Mouse (Mus musculus): ENCODE data around the gene Slc11a1.

The Slc11a1 gene

GRCm38 (mm10) chr1:74412711-74413110 is 37.7 kb downstream of the Slc11a1 start:
- DNase-seq: no peak

DNA sequence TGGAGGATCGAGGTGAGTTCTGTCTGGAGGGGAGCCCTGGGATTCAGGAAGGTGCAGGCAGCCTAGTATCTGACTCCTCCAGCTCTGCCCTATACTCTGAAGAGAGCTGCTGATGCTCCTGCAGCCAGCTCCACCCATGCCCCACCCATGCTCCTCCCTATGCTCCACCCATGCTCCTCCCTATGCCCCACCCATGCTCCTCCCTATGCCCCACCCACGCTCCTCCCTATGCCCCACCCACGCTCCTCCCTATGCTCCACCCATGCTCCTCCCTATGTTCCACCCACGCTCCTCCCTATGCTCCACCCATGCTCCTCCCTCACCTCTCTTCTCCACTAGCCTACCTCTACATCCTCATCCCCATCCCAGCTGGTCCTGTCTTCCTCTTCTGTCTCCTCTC is 40.1 kb downstream of the Slc11a1 start:
- DNase-seq: peak in 1 of 2 experiments; percentile 17

GRCm38 (mm10) chr1:74418747-74419439 is 43.9 kb downstream of the Slc11a1 start:
- peak in 1 of 2 experiments; percentile 46 for DNase-seq

DNA sequence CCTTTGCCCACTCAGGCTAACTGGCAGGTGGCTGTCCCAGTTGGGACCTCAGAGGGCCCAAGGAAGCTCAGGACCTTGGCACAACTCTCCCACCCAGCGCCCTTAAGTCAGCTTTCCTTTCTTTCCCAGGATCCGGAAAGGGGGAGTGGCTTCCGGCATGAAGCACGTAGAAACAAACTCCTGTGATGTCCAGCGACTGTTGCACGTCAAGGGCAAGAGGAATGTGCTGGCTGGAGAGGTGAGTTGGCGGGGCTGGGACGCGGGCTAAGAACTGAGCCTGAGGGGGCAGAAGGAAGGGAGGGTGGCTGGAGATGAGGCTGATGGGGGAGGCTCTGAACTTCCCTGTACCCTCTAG is 44.4 kb downstream of the Slc11a1 start:
- DNase-seq: peak; percentile 36 to 50

DNA sequence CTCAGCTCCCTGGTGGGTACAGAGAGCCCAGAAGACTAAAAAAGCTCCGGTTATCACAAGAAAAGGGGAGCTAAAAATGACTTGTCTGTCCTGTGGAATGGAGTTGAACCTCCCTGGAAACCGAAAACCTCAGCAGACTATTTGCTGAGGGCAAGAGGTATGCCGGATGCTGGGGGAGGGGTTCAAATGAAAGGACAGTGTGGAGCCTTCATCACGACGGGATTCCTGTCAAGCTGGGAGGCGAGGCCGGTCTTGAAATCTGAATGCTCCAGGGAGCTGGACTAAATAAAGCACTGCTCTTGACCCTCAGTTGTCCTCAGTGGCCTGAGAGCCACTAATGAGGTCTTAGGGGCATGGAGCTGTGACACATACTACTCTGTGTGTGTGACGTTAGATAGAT is 48.2 kb downstream of the Slc11a1 start:
- DNase-seq: no peak

- no peak for DNase-seq
Observed at GRCm38 (mm10) chr1:74425845-74426244, 50.9 kb downstream of the Slc11a1 start.

GRCm38 (mm10) chr1:74433220-74433619 is 58.2 kb downstream of the Slc11a1 start:
- no peak for DNase-seq

- DNase-seq: peak in 1 of 2 experiments; percentile 29
Observed at GRCm38 (mm10) chr1:74434596-74434995, 59.6 kb downstream of the Slc11a1 start.

DNA sequence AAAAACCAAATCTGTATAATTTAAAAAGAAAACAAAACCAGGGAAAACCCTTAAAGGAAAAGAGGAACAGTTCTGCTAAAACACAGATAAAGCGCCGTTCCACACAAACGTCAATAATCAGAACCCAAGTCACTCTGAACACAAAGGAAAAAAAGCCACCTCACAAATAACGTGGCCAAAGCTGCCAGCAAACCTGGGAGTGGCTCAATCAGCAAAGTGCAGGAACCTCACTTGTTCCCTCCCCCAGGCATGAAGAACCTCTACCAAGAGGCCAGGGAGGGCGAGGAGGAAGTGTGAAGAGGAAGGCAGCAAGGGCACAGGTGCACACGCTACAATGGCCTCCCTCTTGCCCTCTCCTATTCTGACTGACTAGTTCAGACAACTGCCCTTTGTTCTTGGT is 60.6 kb downstream of the Slc11a1 start:
- peak; percentile 66 to 72 for DNase-seq
